27 mouse cellular contexts compared by ENCODE assay signal in the genomic region with DNA sequence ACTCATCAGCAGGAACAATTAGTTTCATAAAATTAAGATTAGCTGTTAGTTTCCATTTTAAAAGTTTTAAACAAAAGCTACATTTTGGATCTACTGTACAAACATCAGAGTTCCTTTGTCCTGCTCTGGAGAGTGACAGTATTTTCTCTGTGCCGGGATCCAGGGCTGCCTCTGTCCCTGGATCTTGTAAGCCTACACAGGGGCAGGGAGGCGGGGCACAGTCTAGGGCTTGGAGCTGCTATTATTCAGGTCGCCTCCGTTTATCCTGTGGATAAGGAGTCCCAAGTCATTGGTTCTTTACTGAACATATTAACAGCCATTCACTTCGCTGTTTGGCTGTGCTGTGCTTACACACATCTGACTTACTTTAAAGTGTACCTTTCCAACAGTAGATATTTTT.
DNase-seq lines count a peak whose midpoint lies in the region; ATAC-seq and TF ChIP-seq lines count a peak whose summit lies in the region.
"Had no signal": no experiment of that assay in that cellular context is flagged by ENCODE, and none has a peak within 500 bp of the region (broad histone marks: within the 10 kb centered on the region; RNA-seq: fewer than 3 reads in every experiment).

No protein-coding gene starts in this region.

- H3K27me3 ChIP-seq in forebrain, embryonic 14.5 days (replicated peaks; ENCODE audit: control insufficient read depth, insufficient read depth, low read length), result no peaks in the 10 kb centered on the region
- no peaks in the 10 kb centered on the region for H3K27me3 ChIP-seq in forebrain, embryonic 10.5 days (ENCODE audit: poor library complexity, severe bottlenecking)
- H3K27me3 ChIP-seq in midbrain, embryonic 13.5 days, result no peaks in the 10 kb centered on the region
- H3K27me3 ChIP-seq in midbrain, embryonic 10.5 days (ENCODE audit: low read depth, poor library complexity, severe bottlenecking), result no peaks in the 10 kb centered on the region
- H3K27me3 ChIP-seq: embryonic facial prominence, embryonic 13.5 days; hindbrain, embryonic 15.5 days; limb, embryonic 15.5 days; lung, embryonic 15.5 days; megakaryocyte, embryonic 14.5 days; neural tube, embryonic 12.5 days; stomach, embryonic 15.5 days had no signal

- no peak for ATAC-seq in forebrain, embryonic 14.5 days
- ATAC-seq in midbrain, embryonic 13.5 days, result peak; percentile 65; the same call in 1 of the 2 replicates

- H3K9me3 ChIP-seq in forebrain, embryonic 14.5 days (replicated peaks; ENCODE audit: control insufficient read depth, low read length), result no peaks in the 10 kb centered on the region
- H3K9me3 ChIP-seq in forebrain, embryonic 10.5 days, result no peaks in the 10 kb centered on the region
- no peaks in the 10 kb centered on the region for H3K9me3 ChIP-seq in midbrain, embryonic 13.5 days
- no peaks in the 10 kb centered on the region for H3K9me3 ChIP-seq in midbrain, embryonic 10.5 days (replicated peaks)
- H3K9me3 ChIP-seq: embryonic facial prominence, embryonic 13.5 days; hindbrain, embryonic 15.5 days; limb, embryonic 15.5 days; lung, embryonic 15.5 days; megakaryocyte, embryonic 14.5 days; neural tube, embryonic 12.5 days; stomach, embryonic 15.5 days had no signal

- H3K4me1 ChIP-seq in forebrain, embryonic 14.5 days (ENCODE audit: control insufficient read depth, insufficient read depth, low read length), result no peaks in the 10 kb centered on the region
- no peaks in the 10 kb centered on the region for H3K4me1 ChIP-seq in forebrain, embryonic 10.5 days
- H3K4me1 ChIP-seq in midbrain, embryonic 13.5 days (replicated peaks), result no peaks in the 10 kb centered on the region
- no peaks in the 10 kb centered on the region for H3K4me1 ChIP-seq in midbrain, embryonic 10.5 days
- peaks cover 3% of the 10 kb centered on the region; the same call in 1 of the 2 replicates for H3K4me1 ChIP-seq in lung, adult 2 months (ENCODE audit: control insufficient read depth, insufficient read depth, low read length)
- H3K4me1 ChIP-seq: embryonic facial prominence, embryonic 13.5 days; hindbrain, embryonic 15.5 days; limb, embryonic 15.5 days; lung, embryonic 15.5 days; neural tube, embryonic 12.5 days; stomach, embryonic 15.5 days had no signal

- H3K27ac ChIP-seq in forebrain, embryonic 14.5 days (ENCODE audit: low read depth, low read length), result no peak overlapping the region
- H3K27ac ChIP-seq in forebrain, embryonic 10.5 days, result no peak overlapping the region
- no peak overlapping the region for H3K27ac ChIP-seq in midbrain, embryonic 13.5 days
- no peak overlapping the region for H3K27ac ChIP-seq in midbrain, embryonic 10.5 days (replicated peaks)
- H3K27ac ChIP-seq: embryonic facial prominence, embryonic 13.5 days; hindbrain, embryonic 15.5 days; limb, embryonic 15.5 days; liver, embryonic 14.5 days; lung, embryonic 15.5 days; neural tube, embryonic 12.5 days; stomach, embryonic 15.5 days had no signal

- no peak for TF ChIP-seq CTCF in brain, embryonic 14.5 days (IDR thresholded peaks at IDR 0.05; ENCODE audit: borderline replicate concordance, extremely low read depth, insufficient read depth, insufficient read length)
- no peak for TF ChIP-seq CTCF in lung, adult 2 months (IDR thresholded peaks at IDR 0.05; ENCODE audit: insufficient read depth, low read length)

- H3K9ac ChIP-seq in forebrain, embryonic 14.5 days (ENCODE audit: low read length), result no peak overlapping the region
- H3K9ac ChIP-seq in midbrain, embryonic 13.5 days (replicated peaks), result no peak overlapping the region
- H3K9ac ChIP-seq: embryonic facial prominence, embryonic 13.5 days; hindbrain, embryonic 15.5 days; limb, embryonic 15.5 days; liver, embryonic 14.5 days; lung, embryonic 15.5 days; neural tube, embryonic 12.5 days; stomach, embryonic 15.5 days had no signal

- TF ChIP-seq POLR2A in brain, embryonic 14.5 days (IDR thresholded peaks at IDR 0.05; ENCODE audit: borderline replicate concordance, extremely low read depth, insufficient read depth, insufficient read length, poor library complexity, severe bottlenecking), result no peak
- no peak for TF ChIP-seq POLR2A in lung, adult 2 months (IDR thresholded peaks at IDR 0.05; ENCODE audit: borderline replicate concordance, extremely low read depth, low read depth, low read length)

- 30% methylated on average over 5 of the region's 5 CpGs for WGBS in forebrain, embryonic 14.5 days
- WGBS in forebrain, embryonic 10.5 days, result 40% methylated on average over 5 of the region's 5 CpGs
- WGBS in midbrain, embryonic 13.5 days, result 36% methylated on average over 5 of the region's 5 CpGs
- WGBS in midbrain, embryonic 10.5 days, result 37% methylated on average over 5 of the region's 5 CpGs
- WGBS in lung, adult 2 months, result 51% methylated on average over 5 of the region's 5 CpGs

- DNase-seq in forebrain, embryonic 14.5 days (ENCODE audit: low spot score), result peak; percentile 3
- DNase-seq in forebrain, embryonic 10.5 days (ENCODE audit: extremely low spot score, low spot score), result no peak
- DNase-seq in midbrain, embryonic 10.5 days (ENCODE audit: low spot score), result no peak
- DNase-seq in brain, embryonic 14.5 days (ENCODE audit: low read depth), result peak; percentile 18
- DNase-seq in Muller cell, postnatal 12 days (ENCODE audit: inconsistent ontology term), result no peak
- DNase-seq in lung, adult 2 months, result no peak
- DNase-seq: adrenal gland, postnatal 36 days; cerebellum, adult 11-12 months; cerebellum, postnatal 14 days; gastrocnemius, postnatal 36 days; heart, postnatal 36 days; kidney, adult 8-10 months; kidney, postnatal 14 days; left cerebral cortex, postnatal 4 days; lung, postnatal 36 days; right cerebral cortex, postnatal 4 days; thymus, postnatal 25 days had no signal

- no peak overlapping the region for H3K4me2 ChIP-seq in forebrain, embryonic 14.5 days (ENCODE audit: low read length)
- no peak overlapping the region for H3K4me2 ChIP-seq in midbrain, embryonic 13.5 days (replicated peaks)
- H3K4me2 ChIP-seq: embryonic facial prominence, embryonic 13.5 days; hindbrain, embryonic 15.5 days; limb, embryonic 15.5 days; lung, embryonic 15.5 days; neural tube, embryonic 12.5 days; stomach, embryonic 15.5 days had no signal

- H3K4me3 ChIP-seq in forebrain, embryonic 14.5 days (ENCODE audit: low read depth, low read length), result no peak overlapping the region
- H3K4me3 ChIP-seq in forebrain, embryonic 10.5 days, result no peak overlapping the region
- no peak overlapping the region for H3K4me3 ChIP-seq in midbrain, embryonic 13.5 days (replicated peaks)
- H3K4me3 ChIP-seq in midbrain, embryonic 10.5 days, result no peak overlapping the region
- H3K4me3 ChIP-seq in lung, adult 2 months (replicated peaks; ENCODE audit: extremely low read depth, low read depth, low read length), result no peak overlapping the region
- H3K4me3 ChIP-seq: embryonic facial prominence, embryonic 13.5 days; erythroblast, embryonic 14.5 days; hindbrain, embryonic 15.5 days; limb, embryonic 15.5 days; lung, embryonic 15.5 days; megakaryocyte, embryonic 14.5 days; neural tube, embryonic 12.5 days; stomach, embryonic 15.5 days had no signal

- no peaks in the 10 kb centered on the region for H3K36me3 ChIP-seq in forebrain, embryonic 14.5 days (ENCODE audit: control insufficient read depth, insufficient read depth, low read length)
- H3K36me3 ChIP-seq in forebrain, embryonic 10.5 days (replicated peaks), result no peaks in the 10 kb centered on the region
- H3K36me3 ChIP-seq in midbrain, embryonic 13.5 days, result no peaks in the 10 kb centered on the region
- H3K36me3 ChIP-seq in midbrain, embryonic 10.5 days, result no peaks in the 10 kb centered on the region
- H3K36me3 ChIP-seq: embryonic facial prominence, embryonic 13.5 days; hindbrain, embryonic 15.5 days; limb, embryonic 15.5 days; lung, embryonic 15.5 days; neural tube, embryonic 12.5 days; stomach, embryonic 15.5 days had no signal

Comparison
In these comparisons a context has a peak if more than half of its experiments do, and no peak if none do; other contexts are left out.
1. DNase-seq: peak in forebrain, embryonic 14.5 days (single experiment) and brain, embryonic 14.5 days (single experiment); none in forebrain, embryonic 10.5 days (single experiment), midbrain, embryonic 10.5 days (single experiment), Muller cell, postnatal 12 days (single experiment) and lung, adult 2 months (single experiment).